Mouse (Mus musculus) adrenal gland, postnatal 14 days (tissue): ENCODE measurements around the gene Atp5b. TPM values are rescaled to one million over a fixed set of nuclear protein-coding genes. Genes with fewer than 3 reads are reported as not detected.
"Not testable (repeated sequence)": the region's sequence is repeated elsewhere in the genome, so short reads cannot be mapped to it uniquely, and the experiment has no call there.

Source experiments
- DNase-seq: peaks from one replicate; pipeline ENCODE4 v3.0.0; 2021; ENCODE audit warnings: mixed read lengths
- total RNA-seq: library from RNA; stranded (reverse); gene quantifications from 2 replicates; pipeline ENCODE4 v1.2.3, GENCODE M21; 2021

The Atp5b gene
- total RNA-seq, 1 experiment from 2014 or later: 4,143 TPM

GRCm38 (mm10) chr10:128069201-128069600 lies 13.9 kb upstream of the Atp5b start:
- no peak for DNase-seq

DNA sequence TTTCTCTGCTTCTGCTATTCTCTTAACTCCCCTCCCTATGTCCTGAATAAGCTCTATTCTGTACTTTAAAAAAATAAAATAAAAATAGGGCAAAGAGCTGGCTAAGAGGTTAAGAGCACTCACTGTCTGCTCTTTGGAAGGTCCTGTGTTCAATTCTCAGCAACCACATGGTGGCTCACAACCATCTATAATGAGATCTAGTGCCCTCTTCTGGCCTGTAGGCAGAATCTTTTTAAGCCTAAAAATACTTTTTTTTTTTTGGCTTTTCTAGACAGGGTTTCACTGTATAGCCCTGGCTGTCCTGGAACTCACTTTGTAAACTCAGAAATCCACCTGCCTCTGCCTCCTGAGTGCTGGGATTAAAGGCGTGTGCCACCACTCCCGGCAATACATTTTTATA lies 12.6 kb upstream of the Atp5b start:
- not testable (repeated sequence) for DNase-seq

GRCm38 (mm10) chr10:128078269-128078668 lies 4.8 kb upstream of the Atp5b start:
- DNase-seq: not testable (repeated sequence)

DNA sequence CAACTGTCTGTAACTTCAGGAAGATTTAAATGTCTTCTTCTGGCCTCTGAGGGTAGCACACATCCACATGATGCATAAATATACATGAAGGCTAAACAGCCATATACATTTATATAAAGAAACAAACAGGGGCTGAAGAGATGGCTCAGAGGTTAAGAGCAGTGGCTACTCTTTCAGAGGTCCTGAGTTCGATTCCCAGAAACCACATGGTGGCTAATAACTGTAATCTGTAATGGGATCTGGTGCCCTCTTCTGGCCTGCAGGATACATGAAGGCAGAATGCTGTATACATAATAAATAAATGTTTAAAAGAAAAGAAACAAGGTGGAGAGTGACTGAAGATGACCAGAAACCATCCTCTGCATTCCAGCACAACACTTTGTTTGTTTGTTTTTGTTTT lies 2.6 kb upstream of the Atp5b start:
- DNase-seq: no peak

GRCm38 (mm10) chr10:128081807-128082476 lies 1.1 kb upstream of the Atp5b start:
- no peak for DNase-seq

DNA sequence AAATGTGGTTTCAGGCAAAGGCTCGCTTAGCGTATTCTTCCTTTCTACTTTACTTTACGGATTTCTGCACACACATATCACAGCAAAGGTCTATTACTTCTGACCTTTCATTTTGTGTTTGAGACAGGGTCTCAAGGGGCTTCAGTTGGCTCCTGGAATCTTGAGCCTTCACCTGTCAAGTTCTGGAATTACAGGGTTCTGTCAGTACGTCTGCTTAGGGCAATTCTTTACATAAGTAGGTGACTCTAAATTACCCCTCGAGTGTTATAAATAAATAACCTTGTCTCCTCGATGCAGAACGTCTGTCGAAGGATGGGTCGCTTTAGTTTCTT lies 630 bp upstream of the Atp5b start:
- no peak for DNase-seq

GRCm38 (mm10) chr10:128083688-128084087 lies 615 bp downstream of the Atp5b start:
- peak; percentile 63 for DNase-seq

GRCm38 (mm10) chr10:128084160-128084559 lies 1.1 kb downstream of the Atp5b start:
- no peak for DNase-seq

GRCm38 (mm10) chr10:128086391-128086790 lies 3.3 kb downstream of the Atp5b start:
- peak; percentile 58 for DNase-seq

GRCm38 (mm10) chr10:128087216-128087615 lies 4.1 kb downstream of the Atp5b start:
- DNase-seq: not testable (repeated sequence)

- DNase-seq: peak; percentile 6
Observed at GRCm38 (mm10) chr10:128088181-128088580, 5.1 kb downstream of the Atp5b start.

DNA sequence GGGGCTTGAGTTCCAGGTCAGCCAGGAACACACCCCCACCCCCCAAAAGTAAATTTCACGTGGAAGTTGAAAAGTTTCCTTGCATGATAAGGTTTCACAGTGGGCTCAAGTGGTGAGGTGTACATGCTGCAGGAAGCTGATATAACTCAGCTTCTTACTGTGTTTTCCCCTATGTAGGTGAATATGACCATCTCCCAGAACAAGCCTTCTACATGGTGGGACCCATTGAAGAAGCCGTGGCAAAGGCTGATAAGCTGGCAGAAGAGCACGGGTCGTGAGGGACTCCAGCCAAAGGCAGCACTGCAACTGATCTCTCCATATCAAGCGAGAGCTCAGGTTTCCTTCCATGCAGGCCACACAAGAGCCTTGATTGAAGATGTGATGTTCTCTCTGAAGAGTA lies 6.8 kb downstream of the Atp5b start:
- no peak for DNase-seq

GRCm38 (mm10) chr10:128090651-128091563 lies 7.8 kb downstream of the Atp5b start:
- peak; percentile 93 for DNase-seq

GRCm38 (mm10) chr10:128091564-128092505 lies 8.8 kb downstream of the Atp5b start, which contains the start of gene Baz2a:
Baz2a (plus strand) TSS chr10:128091577.
- DNase-seq: peak; percentile 86

DNA sequence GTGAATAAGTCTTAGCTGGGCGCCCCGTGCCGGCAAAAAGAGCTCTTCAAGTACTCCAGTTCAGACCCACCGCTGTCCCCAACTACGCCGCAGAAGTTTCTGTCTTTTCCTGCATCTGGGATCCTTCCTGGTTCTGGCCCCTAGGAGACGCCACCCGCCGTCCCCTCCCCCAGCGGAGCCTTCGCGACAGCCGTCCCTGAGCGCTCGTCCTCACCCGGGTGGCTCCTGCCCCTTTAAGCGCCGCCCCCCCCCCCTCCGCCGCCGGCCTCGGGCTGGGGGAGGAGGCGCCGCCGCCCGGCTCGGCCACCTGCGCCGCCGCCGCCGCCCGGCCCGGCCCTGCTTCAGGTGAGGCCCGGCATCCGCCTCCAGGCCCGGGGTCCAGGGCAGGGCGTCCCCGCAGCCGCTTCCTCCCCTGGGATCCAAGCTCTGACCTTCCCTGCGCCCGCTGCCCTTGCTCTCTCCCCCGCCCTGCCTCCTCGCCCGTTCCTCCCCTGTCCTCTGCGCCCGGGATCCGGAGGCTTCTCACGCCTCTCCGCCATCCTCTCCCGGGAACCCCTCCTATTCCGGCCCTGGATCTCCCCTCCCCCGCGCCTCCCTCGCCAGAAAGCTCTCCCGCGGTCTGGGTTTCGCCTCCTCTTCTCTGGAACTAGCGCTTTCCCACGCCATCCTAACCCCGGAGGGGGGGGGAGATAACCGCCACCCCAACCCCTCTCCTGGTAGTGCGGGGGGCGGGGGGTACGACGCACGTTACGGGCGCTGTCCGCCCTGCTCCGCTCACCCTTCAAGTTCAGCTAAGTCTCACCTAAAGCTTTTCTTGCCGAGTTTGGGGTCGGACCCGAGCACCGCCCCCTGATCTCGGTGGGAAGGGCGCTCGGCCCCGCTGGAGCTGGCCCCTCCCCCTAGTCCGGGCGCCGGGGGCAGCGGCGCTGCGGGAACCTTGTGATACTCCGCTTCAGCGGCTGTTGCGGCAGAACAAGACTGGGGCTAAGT lies 9.7 kb downstream of the Atp5b start:
- peak; percentile 95 for DNase-seq

- DNase-seq: peak; percentile 40
Observed at GRCm38 (mm10) chr10:128093496-128094294, 10.6 kb downstream of the Atp5b start.

DNA sequence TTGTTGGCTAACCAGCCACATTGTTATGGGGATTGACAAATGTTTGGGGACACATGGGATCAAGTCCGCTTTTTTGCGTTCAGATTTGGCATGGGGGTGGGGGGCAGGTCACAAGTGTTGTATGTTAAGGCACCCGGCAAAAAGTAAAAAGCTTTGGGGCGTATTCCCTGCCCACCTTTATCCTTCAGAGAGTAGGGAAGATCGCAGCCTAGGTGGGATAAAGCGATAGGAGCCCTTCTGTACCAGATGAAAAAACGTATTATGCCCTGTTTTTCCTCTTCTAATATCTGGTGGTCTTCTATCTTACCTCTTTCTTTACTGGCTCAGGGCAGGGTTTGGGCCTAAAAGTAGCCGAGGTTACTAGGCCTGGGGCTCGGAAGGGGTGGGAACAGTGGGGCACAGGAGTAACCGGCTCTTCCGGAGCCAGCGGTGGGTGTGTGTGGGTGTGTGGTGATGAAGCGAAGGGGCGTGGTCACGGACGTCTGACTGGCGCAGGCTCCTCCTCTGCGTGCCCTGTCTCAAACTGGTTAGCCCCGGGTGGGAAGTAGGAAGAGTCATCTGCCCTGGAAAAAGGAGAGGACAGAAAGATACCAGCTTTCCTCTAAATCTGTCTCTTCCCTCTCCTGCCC lies 11.4 kb downstream of the Atp5b start:
- DNase-seq: peak; percentile 94

GRCm38 (mm10) chr10:128095003-128095636 lies 12.0 kb downstream of the Atp5b start:
- DNase-seq: no peak

GRCm38 (mm10) chr10:128096313-128096692 lies 13.2 kb downstream of the Atp5b start:
- DNase-seq: no peak
